Mouse (Mus musculus) cerebellum, adult 8-10 months (tissue): ENCODE measurements around the gene Zfp11.

Experiments
- DNase-seq: peaks from one replicate; pipeline ENCODE4 v3.0.0; 2022

The Zfp11 gene

DNA sequence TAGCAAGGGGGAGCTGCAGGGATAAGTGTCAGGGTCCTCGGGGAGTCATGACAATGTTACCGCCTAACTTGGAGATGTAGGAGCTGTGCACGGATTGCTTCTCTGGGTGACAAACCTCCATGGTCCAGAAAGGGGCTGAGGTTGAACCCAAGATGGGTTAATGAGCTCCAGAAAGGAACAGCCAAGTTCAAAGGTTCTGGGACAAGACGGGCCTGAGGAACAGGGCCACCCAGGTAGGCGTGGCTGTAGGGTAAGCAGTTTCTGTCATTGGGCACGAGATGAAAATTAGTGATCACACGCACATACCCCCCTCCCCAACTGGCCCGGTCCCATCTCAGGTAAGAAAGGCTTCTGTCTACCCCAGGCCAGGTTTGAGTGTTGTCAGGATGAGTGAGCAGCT, 62.4 kb downstream of the Zfp11 start:
- DNase-seq, result no peak
